Mouse (Mus musculus) kidney, postnatal 4 days (tissue): Measurements from ENCODE around the gene Sash3.
A peak's percentile ranks its signal among the peaks of the same experiment; 100 is the strongest.

Source experiments
- DNase-seq, 2 experiments: peaks; one replicate each; pipeline ENCODE4 v3.0.0; 2021; ENCODE audit warnings: mixed read lengths in 2 of 2

The Sash3 gene

GRCm38 (mm10) chrX:48141481-48141880, 4.8 kb upstream of the Sash3 start:
- DNase-seq: no peak

- peak; percentile 43 to 60 for DNase-seq
These were observed 2.6 kb upstream of the Sash3 start for GRCm38 (mm10) chrX:48143415-48144335.

DNA sequence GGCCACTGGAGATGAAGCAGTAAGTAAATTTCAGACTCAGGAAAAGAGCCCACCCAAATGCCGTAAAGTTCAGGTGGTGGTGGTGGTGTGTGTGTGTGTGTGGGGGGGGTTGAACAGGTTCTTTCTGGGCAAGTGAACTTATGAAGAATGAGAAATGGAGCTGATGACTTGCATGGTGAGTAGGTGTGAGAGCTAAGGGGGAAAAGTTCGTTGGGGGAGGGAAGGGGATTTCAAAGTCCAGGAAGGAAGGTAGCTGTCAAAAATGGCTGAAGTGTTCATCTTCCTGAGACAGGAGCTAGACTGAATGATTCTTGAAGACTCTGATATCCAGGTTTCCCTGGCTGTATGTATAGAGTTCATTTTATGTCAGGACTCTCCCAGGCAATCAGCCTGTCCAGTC, 990 bp downstream of the Sash3 start:
- DNase-seq: no peak

DNA sequence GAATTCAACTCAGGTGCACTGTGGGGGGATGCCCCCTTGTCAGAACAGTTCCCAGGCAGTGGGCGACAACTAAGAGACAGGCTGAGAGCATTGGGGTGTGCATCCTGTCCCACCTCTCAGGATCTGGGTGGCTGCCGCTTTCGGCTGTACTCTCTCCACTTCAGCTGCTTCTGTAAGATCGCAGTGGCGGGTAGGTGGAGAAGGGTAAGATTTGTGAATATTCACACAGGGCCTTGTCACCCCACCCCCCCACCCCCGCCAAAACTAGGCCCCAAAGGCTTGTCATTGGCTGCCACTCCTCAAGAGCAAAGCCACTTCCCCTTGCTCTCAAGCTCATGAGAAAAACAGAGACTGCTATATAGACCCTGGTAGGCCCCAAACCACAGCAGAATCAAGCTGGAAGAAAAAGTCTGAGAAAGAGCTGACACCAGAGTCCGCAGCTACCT, 1.5 kb downstream of the Sash3 start:
- no peak for DNase-seq

DNA sequence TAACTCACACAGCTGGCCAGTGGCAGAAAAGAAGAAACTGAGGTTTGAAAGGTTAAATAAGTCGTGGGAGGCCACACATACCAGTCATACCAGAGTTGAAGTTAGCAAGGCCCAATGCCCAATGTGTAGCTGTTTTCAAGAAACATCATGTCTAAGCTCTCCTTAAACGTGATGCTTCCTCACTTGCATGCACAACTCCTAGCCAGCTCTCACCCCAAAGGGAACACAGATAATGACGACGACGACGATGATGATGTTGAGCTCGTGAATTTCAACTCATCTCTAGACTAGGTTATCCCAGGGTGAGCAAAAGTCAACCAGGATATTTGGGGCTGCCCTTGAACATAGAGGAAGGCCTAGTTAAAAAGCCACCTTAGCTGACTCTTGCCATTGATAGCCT, 5.9 kb downstream of the Sash3 start:
- DNase-seq: no peak

DNA sequence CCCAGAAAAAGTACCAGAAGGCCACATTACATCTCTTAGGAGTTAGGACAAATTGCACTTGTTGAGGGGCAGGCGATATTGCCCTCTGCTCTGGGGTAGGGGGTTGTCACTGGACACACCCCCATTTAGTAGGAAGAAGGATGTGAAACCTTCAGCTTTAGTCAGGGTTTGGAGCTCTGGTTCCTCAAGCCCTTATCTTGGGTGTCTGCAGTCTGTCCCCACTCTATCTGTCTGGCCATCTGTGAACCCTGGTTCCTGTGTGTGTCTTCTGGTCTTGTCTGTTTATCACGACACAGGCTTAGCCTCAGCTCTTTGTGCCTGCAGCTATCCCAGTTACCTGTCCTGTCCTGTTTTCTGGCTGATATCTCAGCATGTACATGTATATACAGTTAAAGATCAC, 7.2 kb downstream of the Sash3 start:
- no peak for DNase-seq

DNA sequence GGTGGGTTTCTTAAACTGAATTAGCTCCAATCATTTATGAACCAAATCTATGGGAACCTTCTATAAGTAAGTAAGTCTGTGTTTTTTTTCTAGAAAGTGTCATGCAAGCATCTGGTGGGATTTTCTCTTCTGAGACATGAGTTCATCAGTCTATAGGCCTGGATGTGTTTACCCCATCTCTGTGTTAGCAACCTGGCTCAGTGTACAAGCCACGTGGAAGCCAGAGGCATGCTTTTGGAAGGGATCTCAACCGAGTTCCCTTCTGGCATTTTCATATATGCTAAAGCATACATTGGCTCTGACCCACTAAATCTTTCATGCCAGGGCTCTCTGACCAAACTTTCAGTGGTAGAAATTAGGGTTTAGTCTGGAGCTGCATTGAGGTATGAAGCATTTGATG, 7.7 kb downstream of the Sash3 start:
- no peak for DNase-seq

GRCm38 (mm10) chrX:48155489-48155888, 9.3 kb downstream of the Sash3 start:
- no peak for DNase-seq

- no peak for DNase-seq
These were observed 11.2 kb downstream of the Sash3 start for GRCm38 (mm10) chrX:48157396-48157795.

DNA sequence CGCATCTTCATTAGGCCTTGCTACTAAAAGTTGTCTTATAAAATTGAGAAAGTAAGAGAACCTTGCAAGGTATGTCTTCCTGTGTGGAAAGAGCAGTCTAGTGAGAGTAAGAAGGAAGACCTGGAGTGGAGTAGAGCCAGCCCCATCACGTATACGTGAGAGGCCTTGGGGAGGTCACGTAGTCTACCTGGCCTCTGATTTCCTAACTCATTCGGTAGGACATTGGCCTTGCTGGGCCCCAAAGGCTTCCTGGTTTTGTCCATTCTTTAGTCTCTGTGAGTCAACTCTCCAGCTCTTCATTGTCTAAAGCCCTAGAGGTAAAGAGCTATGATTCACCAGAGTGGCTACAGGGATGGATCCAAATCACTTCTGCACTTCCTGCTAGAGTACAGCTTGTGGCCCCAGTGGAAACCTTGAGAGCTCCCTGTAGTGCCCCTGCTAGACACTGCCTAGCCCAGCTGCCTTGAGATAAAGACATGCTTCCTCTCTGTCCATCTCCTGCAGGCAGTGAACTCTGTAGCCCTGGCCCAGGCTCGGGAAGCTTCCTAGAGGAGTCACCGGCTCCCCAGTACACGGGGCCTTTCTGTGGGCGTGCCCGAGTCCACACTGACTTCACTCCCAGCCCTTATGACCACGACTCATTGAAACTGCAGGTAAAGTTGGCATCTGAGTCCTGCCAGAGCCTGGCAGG, 12.1 kb downstream of the Sash3 start:
- no peak for DNase-seq

DNA sequence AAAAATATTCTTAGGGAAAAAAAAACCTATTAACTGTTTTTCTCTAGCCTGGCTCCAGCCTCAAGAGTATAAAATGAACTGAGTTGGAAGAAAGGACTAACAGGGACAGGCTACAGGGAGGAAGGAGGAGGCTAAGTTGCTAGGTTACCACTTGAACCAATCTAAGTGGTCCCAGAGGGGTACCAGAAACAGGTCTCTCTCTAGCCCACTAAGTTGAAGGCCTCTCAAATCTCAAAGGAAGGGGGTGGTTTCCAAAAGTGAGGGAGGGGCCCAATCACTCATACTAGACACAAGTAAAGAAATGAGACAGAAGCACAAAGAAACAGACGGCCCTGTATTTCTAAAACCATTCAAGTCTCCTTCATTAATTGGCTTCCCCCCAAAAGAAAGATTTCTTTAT, 23.7 kb downstream of the Sash3 start:
- DNase-seq: no peak

DNA sequence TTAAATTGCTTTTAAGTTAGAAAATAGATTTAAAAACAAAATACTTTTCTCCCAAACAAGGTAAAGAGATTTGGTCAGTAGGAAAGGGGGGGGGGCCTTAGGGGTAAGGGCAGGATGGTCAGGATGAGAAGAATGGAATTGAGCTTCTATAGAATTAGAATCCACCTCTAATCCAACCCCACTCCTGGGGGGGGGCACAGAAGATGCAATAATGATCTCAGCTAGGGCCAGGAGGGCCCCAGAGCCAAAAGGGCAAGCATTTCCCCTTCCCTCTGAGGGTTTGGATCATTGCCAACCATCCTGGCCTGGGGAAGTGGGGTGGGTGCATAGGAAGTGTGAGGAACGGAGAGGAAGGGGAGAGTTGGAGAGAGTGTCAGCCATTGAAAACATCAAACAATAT, 24.1 kb downstream of the Sash3 start:
- DNase-seq: no peak

- DNase-seq: no peak
These were observed 35.6 kb downstream of the Sash3 start for GRCm38 (mm10) chrX:48181844-48182243.

DNA sequence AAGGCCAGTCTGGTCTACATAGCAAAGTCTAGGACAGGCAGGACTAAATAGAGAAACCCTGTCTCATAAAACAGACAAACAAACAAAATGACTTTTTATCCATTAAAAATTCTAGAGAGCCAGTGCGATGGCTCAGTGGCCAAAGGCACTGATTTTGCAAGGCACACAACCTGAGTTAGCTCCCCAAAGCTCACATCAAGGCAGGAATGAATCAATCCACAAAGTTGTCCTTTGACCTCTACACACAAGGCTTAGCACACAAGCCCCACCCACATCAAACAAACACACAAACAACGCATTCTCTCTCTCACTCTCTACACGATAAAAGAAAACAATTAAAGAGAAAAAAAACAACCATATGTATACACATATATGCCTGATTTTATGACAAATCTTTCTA, 38.5 kb downstream of the Sash3 start:
- no peak for DNase-seq

DNA sequence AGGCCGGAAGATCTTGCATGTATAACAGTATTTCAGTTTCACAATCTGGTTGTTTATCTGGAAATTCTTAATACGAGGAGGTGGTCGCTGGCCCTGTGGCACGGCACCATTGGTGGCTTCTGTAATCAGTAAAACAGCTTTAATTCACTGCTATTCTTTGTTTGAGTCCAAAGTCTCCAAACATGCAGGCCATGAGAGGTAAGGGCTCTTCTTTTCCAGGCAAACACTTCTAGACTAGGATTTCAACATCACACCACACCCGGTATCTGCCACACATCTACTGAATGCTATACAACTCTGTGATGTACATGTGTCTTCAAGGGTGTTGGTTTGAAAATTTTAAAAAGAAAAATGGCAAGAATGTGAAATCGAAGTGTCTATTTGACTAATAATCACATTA, 45.0 kb downstream of the Sash3 start:
- no peak for DNase-seq

DNA sequence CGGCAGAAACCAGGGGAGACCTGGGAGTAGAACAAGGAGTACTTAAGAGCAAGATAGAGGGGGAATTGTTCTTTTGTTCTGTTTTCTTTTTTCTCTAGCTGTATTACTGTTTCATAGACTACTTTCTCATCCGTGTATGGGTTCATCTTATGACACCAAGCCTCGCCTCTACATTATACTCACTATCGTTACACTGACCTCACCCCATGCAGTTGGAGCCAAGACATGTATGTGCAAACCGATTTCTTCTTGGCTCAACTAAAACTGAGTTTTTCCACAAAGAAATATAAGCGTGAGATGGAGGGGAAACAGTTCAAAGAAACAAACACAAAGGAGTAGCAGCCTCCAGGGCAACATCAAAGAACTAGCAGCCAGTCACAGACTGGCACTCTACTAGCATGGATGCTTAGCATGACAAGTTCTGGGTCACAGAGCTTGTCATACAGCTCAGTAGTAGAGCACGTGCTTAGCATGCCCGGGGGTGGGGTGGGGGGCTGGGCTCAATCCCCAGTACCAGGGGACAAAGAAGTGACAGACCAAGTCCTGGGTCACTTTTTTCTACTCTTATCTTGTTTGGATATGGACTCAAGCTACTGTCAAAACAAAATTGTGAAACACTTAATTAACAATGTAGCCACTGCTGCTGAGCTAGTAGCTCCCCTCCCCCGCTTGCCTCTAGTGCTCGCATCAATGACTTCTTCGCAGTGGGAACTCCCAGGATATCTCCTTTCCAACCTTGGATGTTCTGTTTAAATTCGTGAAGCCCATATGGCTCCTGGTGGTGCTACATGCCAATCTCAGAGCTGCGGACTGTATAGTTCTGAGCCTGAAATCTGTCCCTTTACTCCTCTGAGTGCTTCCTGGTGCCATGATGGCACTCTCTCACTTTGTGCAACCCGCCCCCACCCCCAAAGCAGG, 47.3 kb downstream of the Sash3 start:
- peak; percentile 20 to 38 for DNase-seq

GRCm38 (mm10) chrX:48197856-48198255, 51.6 kb downstream of the Sash3 start:
- no peak for DNase-seq

- DNase-seq: no peak
These were observed 52.8 kb downstream of the Sash3 start for GRCm38 (mm10) chrX:48199026-48199425.

- no peak for DNase-seq
These were observed 54.5 kb downstream of the Sash3 start for GRCm38 (mm10) chrX:48200699-48201098.

- no peak for DNase-seq
These were observed 55.7 kb downstream of the Sash3 start for GRCm38 (mm10) chrX:48201973-48202372.

- no peak for DNase-seq
These were observed 56.2 kb downstream of the Sash3 start for GRCm38 (mm10) chrX:48202436-48202835.

DNA sequence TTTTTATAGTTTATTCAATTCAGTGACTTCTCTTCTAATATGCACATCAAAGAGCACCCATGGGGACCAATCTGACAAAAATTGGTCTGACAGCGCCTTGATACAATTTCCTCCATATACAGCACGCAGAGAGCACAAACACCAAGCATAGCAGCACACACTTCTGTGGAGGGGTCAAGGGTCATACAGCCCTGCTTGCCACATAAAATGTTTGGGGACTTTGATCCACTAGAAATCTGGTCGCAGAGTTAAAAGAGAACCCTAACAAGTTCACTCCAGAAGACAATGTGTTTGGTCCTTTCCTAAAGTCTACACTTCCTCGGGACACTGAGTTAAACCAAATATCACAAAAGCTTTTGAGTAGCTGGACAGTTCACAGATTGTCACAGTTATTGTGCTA, 56.8 kb downstream of the Sash3 start:
- no peak for DNase-seq

DNA sequence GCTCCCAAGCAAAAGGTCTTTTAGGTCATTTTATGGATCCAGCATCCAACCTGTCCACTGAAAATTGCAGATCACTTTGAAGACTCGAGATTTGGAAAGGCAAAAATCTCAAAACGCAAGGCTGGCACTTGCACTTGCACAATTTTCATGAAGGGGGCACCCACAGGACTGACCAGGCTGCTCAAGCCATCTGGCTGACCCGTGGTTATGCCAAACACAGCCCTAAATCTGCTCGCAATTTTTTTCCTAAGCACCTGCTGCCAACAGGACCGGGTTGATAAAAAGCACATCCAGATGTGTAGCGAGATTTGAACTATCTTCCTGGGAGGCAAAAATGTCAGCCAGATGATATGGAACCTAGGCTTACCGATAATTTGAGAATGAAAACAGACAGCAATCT, 57.5 kb downstream of the Sash3 start:
- DNase-seq: no peak
